Mouse (Mus musculus) midbrain, embryonic 14.5 days (tissue): ENCODE data around the gene Crybg1. TPM values are rescaled to one million over a fixed set of nuclear protein-coding genes. Genes with fewer than 3 reads are reported as not detected.

Experiments used
- ATAC-seq: fragments of 200-750 bp; cut with Nextera tagmentation; 2 replicates; pipeline ENCODE4 v1.8.0; 2017; ENCODE audit warnings: moderate number of reproducible peaks, moderate library complexity; ENCODE audit not compliant: low FRiP score, low TSS enrichment
- DNase-seq: peaks from one replicate; pipeline ENCODE4 v3.0.0-alpha.2; 2015
- H3K27ac ChIP-seq: fragments of 300-500 bp; sonication (generic); replicated peaks from 2 replicates; pipeline ENCODE4 v1.5.1; 2014; ENCODE audit warnings: mild to moderate bottlenecking, low read depth, low read length, moderate library complexity
- H3K27me3 ChIP-seq: fragments of 300-500 bp; sonication (generic); 2 replicates; pipeline ENCODE4 v1.6.1; 2014; ENCODE audit warnings: low read length, control low read depth, mixed read lengths; ENCODE audit not compliant: control insufficient read depth, insufficient read depth
- H3K36me3 ChIP-seq: fragments of 300-500 bp; sonication (generic); 2 replicates; pipeline ENCODE4 v1.6.1; 2014; ENCODE audit warnings: low read length, control low read depth; ENCODE audit not compliant: control insufficient read depth, insufficient read depth
- H3K4me1 ChIP-seq: fragments of 300-500 bp; sonication (generic); 2 replicates; pipeline ENCODE4 v1.6.1; 2014; ENCODE audit warnings: mild to moderate bottlenecking, antibody characterized with exemption, low read length, control low read depth; ENCODE audit not compliant: control insufficient read depth, insufficient read depth
- H3K4me2 ChIP-seq: fragments of 300-500 bp; sonication (generic); 2 replicates; pipeline ENCODE4 v1.6.1; 2014; ENCODE audit warnings: mild to moderate bottlenecking, low read length, moderate library complexity
- H3K4me3 ChIP-seq: fragments of 300-500 bp; sonication (generic); replicated peaks from 2 replicates; pipeline ENCODE4 v1.5.1; 2014; ENCODE audit warnings: low read depth, low read length
- H3K9ac ChIP-seq: fragments of 300-500 bp; sonication (generic); replicated peaks from 2 replicates; pipeline ENCODE4 v1.6.1; 2014; ENCODE audit warnings: mild to moderate bottlenecking, low read length, moderate library complexity
- H3K9me3 ChIP-seq: fragments of 300-500 bp; sonication (generic); 2 replicates; pipeline ENCODE4 v1.6.1; 2016; ENCODE audit warnings: low read length, control low read depth, mixed read lengths; ENCODE audit not compliant: control insufficient read depth
- WGBS: fragments of 180-500 bp; shearing (Covaris S2); extraction: QIAGEN DNeasy Blood & Tissue Kit; methylation state at CpG from one replicate; pipeline ENCODE4 v1.1.7; 2014; 5-methylcytosine and 5-hydroxymethylcytosine counted together
- polyA plus RNA-seq: library from polyadenylated mRNA; unstranded; fragments of >200 nt; fragmentation: Nextera tagmentation; extraction: Ambion mirVana; gene quantifications from 2 replicates; pipeline ENCODE4 v1.2.1, GENCODE M21; 2014

The Crybg1 gene
- polyA plus RNA-seq, 1 experiment from 2014 or later, result 0.29 TPM

DNA sequence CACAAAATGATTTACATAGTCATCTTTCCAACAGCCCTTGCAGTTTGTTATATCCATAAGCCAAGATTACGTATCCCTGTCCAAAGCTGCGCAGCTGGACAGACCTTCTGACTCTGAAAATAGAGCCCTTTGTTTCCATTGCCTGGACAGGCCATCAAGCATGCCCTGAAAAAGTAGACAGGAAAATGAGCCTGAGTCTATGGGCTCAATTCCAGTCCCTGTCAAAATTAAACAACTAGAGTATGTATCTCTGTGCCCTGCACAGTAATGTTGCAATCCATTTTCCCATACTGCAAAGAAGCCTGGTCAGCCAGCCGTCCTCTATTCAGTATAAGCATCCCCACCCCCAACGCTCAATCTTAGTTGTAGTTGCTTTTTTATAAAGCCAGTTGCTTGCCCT is 141.8 kb downstream of the Crybg1 start:
- DNase-seq (no peak), ATAC-seq (no peak)
- peaks cover 21% of the 10 kb centered on the region for H3K4me1 ChIP-seq
- H3K9me3 ChIP-seq, result no peaks in the 10 kb centered on the region
- WGBS, result 81% methylated on average over 4 of the region's 4 CpGs
- no peak overlapping the region for H3K4me3 ChIP-seq
- H3K27me3 ChIP-seq, result peaks cover 46% of the 10 kb centered on the region
- H3K36me3 ChIP-seq, result no peaks in the 10 kb centered on the region
- H3K4me2 ChIP-seq, result no peak overlapping the region
- no peak overlapping the region for H3K9ac ChIP-seq
- no peak overlapping the region for H3K27ac ChIP-seq

DNA sequence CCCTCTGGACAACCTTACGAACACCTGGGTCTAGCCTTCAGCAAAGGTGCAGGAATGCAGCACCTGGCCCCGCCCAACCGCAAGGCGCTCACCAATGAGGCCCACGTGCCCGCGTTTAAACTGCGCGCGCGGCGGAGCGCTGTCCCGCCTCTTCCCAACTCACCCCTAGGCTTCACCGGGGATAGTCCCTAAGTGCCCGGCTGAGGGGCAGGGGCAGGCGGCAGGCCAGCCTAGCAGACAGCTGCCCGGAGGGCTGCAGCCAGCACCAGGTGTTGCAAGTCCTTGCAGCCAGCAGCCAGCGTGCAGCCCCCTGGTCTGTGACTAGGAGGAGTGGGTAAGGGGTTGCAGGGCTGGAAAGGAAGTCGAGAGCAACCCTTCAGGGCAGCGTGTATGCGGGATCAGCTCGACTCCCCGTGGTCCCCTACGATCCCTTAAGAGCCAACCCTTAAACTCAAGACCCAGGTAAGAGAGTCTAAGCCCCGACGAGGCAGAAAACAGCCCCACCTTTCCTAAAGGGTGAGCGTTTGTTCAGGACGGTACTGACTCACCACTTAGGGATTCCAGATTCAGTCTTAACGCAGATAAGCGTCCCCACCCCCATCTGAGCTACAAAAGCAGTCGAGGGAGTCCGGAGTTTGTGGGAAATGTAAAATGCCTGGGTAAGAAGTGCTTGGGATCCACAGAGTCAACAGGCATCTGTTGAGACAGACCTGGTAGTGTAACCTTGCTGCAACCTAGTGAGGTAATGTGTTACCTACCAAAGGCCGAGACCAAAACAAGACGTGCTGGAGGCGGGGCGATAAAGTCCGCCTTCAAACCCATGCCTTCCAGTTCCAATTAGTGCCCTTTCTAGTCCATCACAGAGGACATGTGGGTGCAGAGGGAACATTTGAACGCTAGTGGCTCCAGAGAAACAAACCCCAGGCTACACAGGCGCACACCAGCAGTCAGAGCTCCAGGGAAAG is 142.7 kb downstream of the Crybg1 start:
- peak; percentile 47 for DNase-seq
- H3K4me1 ChIP-seq, result peaks cover 21% of the 10 kb centered on the region
- peaks cover 49% of the 10 kb centered on the region for H3K27me3 ChIP-seq
- ATAC-seq, result 0 out of 2 replicates have a peak, but pooled peaks have one; percentile 40
- H3K9ac ChIP-seq, result no peak overlapping the region
- H3K4me2 ChIP-seq, result peak overlapping the region; percentile 56
- 3% methylated on average over 40 of the region's 40 CpGs for WGBS
- H3K9me3 ChIP-seq, result no peaks in the 10 kb centered on the region
- peak overlapping the region; percentile 28 for H3K4me3 ChIP-seq
- H3K27ac ChIP-seq, result no peak overlapping the region
- H3K36me3 ChIP-seq, result no peaks in the 10 kb centered on the region

DNA sequence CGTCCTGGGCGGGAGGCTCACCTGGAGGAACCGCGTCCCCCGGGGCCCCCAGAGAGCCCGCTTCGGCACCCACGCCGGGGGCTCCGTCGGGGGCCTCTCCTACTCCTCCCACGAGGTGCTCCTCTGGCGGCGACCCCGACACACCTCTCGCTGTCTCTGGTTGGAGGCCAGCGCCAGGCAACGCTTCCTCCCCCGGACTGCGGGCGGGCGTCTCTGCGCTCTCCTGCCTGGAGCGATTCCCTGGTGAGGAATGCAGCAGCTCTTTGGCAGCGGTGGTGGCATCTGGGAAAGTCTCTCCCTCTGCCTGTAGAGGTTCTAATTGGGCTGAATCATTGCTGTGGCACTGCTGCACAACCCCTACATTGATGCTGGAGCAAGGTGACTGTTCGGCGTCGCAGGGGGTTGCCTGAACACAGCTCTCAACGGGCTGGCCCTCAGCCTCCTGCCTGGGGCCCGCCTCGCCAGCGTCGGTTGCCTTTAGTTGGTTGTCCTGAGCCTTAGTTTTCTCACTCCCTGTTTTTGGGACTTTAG is 144.4 kb downstream of the Crybg1 start:
- ATAC-seq (peak; percentile 17; the same call in 1 of the 2 replicates), DNase-seq (peak; percentile 50)
- Histone ChIP-seq H3K27me3 (peaks cover 49% of the 10 kb centered on the region), H3K9me3 (no peaks in the 10 kb centered on the region), H3K4me2 (peak overlapping the region; percentile 61), H3K9ac (no peak overlapping the region), H3K4me3 (peak overlapping the region; percentile 42), H3K36me3 (no peaks in the 10 kb centered on the region), H3K27ac (no peak overlapping the region), H3K4me1 (peaks cover 21% of the 10 kb centered on the region)
- WGBS, result 1% methylated on average over 33 of the region's 33 CpGs

DNA sequence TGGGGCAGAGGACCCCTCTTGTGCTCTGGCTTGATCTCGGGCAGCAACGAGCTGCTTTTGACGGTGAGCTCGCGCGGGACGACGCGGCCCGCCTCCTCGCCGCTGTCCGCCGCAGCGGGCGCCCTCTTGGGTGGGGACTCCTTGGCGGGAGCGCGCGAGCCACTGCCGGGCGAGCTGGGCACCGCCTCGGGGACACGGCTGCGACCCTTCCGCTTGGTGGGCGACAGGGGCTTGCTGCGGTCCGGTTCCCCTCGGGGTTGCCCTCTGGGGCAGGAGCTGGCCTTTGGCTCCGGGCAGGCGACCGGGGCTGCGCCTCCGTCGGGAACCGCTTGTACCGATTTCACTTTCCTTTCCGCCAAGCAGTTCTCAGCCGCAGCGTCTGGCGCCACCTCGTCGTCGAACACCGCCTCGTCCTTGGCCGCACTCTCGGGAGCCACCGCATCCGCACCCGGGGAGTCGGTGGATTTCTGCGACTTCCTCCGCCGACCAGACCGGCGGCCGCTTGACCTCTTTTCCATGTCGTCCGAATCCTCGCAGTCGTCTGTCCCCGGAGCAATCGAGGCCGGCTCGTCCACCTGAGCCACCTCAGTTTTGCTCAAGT is 145.0 kb downstream of the Crybg1 start:
- DNase-seq, result peak; percentile 68
- peak overlapping the region; percentile 29 for H3K9ac ChIP-seq
- H3K9me3 ChIP-seq, result no peaks in the 10 kb centered on the region
- peaks cover 49% of the 10 kb centered on the region for H3K27me3 ChIP-seq
- peak; percentile 3; the same call in 1 of the 2 replicates for ATAC-seq
- no peaks in the 10 kb centered on the region for H3K36me3 ChIP-seq
- H3K4me2 ChIP-seq, result peak overlapping the region; percentile 61
- peak overlapping the region; percentile 42 for H3K4me3 ChIP-seq
- no peak overlapping the region for H3K27ac ChIP-seq
- WGBS, result under 1% methylated on average over 68 of the region's 68 CpGs
- H3K4me1 ChIP-seq, result peaks cover 21% of the 10 kb centered on the region

DNA sequence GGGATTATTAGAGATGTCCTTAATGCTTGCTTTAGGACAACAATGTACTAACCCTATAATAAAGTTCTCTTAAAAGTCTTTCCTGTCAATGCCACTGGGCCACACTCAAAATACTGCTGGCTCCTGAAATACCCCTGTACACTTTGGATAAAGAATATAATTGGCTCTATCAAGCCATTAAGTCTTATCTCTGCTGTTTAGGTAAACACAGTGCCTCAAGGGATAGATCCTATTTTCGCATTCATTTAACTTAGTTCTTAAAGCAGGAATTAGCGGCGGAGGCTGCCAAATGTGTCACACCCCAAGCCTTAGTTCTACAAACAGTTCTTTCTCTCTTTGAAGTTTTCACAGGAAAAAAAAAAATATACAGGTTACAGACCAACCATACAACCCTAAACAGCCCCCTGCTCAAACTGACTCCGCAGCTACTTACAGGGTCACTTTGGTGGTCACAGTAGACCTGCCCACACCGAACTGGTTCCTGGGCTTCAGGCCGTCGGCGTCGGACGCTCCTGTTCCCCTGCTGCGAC is 145.6 kb downstream of the Crybg1 start:
- H3K4me1 ChIP-seq, result peaks cover 21% of the 10 kb centered on the region
- H3K4me2 ChIP-seq, result peak overlapping the region; percentile 61
- H3K4me3 ChIP-seq, result peak overlapping the region; percentile 42
- DNase-seq, result peak; percentile 3
- H3K27ac ChIP-seq, result no peak overlapping the region
- H3K9me3 ChIP-seq, result no peaks in the 10 kb centered on the region
- peaks cover 49% of the 10 kb centered on the region for H3K27me3 ChIP-seq
- 5% methylated on average over 11 of the region's 11 CpGs for WGBS
- H3K9ac ChIP-seq, result no peak overlapping the region
- H3K36me3 ChIP-seq, result no peaks in the 10 kb centered on the region
- no peak for ATAC-seq

DNA sequence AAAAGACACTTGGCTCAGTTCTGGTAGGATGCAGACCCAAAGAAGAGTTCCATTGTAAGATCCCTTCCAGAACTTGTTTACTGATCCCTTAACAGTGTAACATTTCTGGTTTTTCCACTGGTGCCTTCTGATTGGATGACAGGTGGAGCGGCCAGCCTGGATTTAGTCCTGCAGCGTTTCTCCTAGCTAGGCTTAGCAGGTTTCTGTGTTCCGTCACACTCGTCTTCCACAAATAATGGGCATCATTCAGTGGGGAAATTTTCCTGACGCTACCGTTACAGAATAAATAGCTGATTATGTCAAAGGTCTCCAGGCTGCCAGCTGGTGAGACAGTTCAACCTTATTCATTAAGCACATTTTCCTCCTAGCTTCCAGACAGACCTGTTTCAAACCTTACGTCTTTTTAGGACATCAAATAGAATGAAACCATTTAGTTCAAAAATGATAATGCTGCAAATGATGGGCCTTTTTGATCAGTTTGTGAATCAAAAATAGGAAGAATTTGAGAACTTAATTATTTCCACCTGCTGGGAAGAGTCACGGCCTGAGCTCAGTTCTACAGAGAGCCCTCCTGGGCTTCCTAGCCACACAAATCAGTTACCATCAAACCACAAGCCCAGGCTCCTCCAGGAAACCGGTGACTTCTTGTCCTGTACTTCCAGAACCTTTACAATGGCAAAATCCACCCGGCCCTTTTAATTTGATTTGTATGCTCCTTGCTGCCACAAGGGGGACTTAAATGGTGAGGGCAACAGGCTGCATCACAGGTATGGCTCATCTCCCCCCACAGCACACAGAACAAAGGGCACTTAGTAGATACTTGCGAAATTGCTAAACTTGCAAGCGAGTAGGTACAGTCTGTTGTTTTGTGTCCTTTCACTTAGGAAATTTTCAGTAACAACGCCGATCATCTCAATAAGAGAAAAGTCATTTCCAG is 146.4 kb downstream of the Crybg1 start:
- H3K27me3 ChIP-seq, result peaks cover 49% of the 10 kb centered on the region
- H3K36me3 ChIP-seq, result no peaks in the 10 kb centered on the region
- H3K9ac ChIP-seq, result no peak overlapping the region
- H3K27ac ChIP-seq, result no peak overlapping the region
- H3K4me2 ChIP-seq, result no peak overlapping the region; the same call in 1 of the 2 replicates
- no peak for ATAC-seq
- H3K4me1 ChIP-seq, result peaks cover 21% of the 10 kb centered on the region
- WGBS, result 9% methylated on average over 14 of the region's 14 CpGs
- H3K9me3 ChIP-seq, result no peaks in the 10 kb centered on the region
- H3K4me3 ChIP-seq, result no peak overlapping the region
- peak; percentile 66 for DNase-seq

DNA sequence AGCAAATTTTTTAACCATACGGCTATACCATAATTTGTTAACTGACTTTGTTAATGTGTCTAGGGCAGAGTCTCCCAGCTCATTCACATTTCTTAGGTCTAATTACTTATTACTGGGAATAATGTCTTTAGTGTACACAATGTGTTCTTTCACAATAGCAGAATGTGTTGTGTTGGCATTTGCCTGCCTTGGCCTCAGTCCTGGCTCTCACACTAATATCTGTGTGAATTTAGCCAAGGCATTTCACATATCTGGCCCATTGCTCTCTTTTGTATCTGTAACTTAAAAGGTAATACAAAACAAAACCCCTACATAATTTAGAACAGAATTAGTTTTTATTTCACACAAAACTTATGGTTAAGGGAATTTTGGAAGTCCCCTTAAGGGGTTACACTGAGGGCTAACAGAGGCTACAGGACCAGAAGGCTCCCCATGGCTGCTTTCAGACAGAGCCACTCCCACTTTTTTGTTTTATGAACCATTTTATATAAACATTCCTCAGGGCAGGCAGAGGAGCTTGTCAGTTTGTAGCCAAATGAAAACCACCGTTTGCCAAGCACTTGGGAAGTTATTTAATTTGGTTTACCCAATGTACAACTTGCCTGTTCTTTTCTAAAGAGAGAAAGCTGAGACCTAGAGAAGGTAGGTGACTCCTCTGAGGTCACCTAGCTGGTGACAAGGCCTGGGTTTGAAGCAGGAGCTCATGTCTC is 148.3 kb downstream of the Crybg1 start:
- 75% methylated on average over 2 of the region's 2 CpGs for WGBS
- Histone ChIP-seq H3K36me3 (no peaks in the 10 kb centered on the region), H3K4me1 (peaks cover 13% of the 10 kb centered on the region), H3K27me3 (peaks cover 36% of the 10 kb centered on the region), H3K9me3 (no peaks in the 10 kb centered on the region), H3K9ac (no peak overlapping the region), H3K4me2 (no peak overlapping the region), H3K27ac (no peak overlapping the region), H3K4me3 (no peak overlapping the region)
- no peak for DNase-seq
- no peak for ATAC-seq
